8 mouse cellular contexts compared by ENCODE assay signal in the genomic region with DNA sequence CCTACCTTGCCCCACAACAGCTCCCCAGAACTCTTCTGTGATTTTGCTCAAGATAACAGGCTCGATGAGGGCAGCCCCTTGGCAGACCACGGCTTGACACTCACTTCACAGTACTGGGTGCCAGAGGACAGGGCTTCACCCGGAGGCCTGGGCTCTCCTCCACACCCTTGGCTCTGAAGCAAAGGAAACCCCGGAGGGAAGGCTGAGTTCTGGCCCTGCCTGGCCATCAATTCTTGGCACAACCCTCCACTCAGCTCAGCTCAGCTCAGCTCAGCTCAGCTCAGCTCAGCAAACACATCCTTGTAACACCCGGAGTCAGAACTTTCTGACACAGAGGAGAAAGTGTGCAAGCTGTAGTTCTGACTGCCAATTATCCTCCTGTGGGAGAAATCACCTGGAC. TPM values are rescaled to one million over a fixed set of nuclear protein-coding genes. Genes with fewer than 3 reads are reported as not detected.
A peak's percentile ranks its signal among the peaks of the same experiment; 100 is the strongest.
DNase-seq lines count a peak whose midpoint lies in the region; ATAC-seq lines count a peak whose summit lies in the region.

No protein-coding gene starts in this region.

- 76% methylated on average over 5 of the region's 5 CpGs for WGBS in embryonic facial prominence, embryonic 10.5 days
- WGBS in heart, embryonic 11.5 days (ENCODE audit: insufficient replicate concordance), result 43% methylated on average over 5 of the region's 5 CpGs
- WGBS in limb, embryonic 10.5 days, result 51% methylated on average over 5 of the region's 5 CpGs

- no peak overlapping the region for H3K9ac ChIP-seq in heart, embryonic 11.5 days (ENCODE audit: low read depth, low read length)

- peak overlapping the region; percentile 15; the same call in 1 of the 2 replicates for H3K27ac ChIP-seq in embryonic facial prominence, embryonic 10.5 days (replicated peaks)
- H3K27ac ChIP-seq in heart, embryonic 11.5 days (ENCODE audit: low read depth, low read length), result peak overlapping the region; percentile 35; the same call in 1 of the 2 replicates
- H3K27ac ChIP-seq in limb, embryonic 10.5 days, result peak overlapping the region; percentile 19; the same call in 1 of the 2 replicates

- ATAC-seq in heart, embryonic 11.5 days (replicated peaks; ENCODE audit: insufficient number of reproducible peaks, low FRiP score, low TSS enrichment), result no peak

- no peak overlapping the region for H3K4me3 ChIP-seq in embryonic facial prominence, embryonic 10.5 days
- no peak overlapping the region for H3K4me3 ChIP-seq in heart, embryonic 11.5 days (ENCODE audit: low read depth, low read length)
- H3K4me3 ChIP-seq in limb, embryonic 10.5 days, result no peak overlapping the region

- H3K4me2 ChIP-seq in heart, embryonic 11.5 days, result no peak overlapping the region

- no peaks in the 10 kb centered on the region for H3K27me3 ChIP-seq in embryonic facial prominence, embryonic 10.5 days (replicated peaks; ENCODE audit: low read depth, poor library complexity, severe bottlenecking)
- H3K27me3 ChIP-seq in heart, embryonic 11.5 days (ENCODE audit: control insufficient read depth, insufficient read depth, low read length), result no peaks in the 10 kb centered on the region
- H3K27me3 ChIP-seq in limb, embryonic 10.5 days (ENCODE audit: low read depth, poor library complexity, severe bottlenecking), result no peaks in the 10 kb centered on the region

- DNase-seq in cerebellum, postnatal 10 days, result peak; percentile 85 to 90
- DNase-seq in cerebellum, adult 9-10 months, result no peak
- no peak for DNase-seq in embryonic facial prominence, embryonic 10.5 days (ENCODE audit: low spot score)
- DNase-seq in limb, embryonic 10.5 days (ENCODE audit: low spot score), result no peak
- DNase-seq in ovary, postnatal 36 days (ENCODE audit: low spot score), result peak; percentile 58
- no peak for DNase-seq in spleen, postnatal 4 days (ENCODE audit: low spot score in 2 of 2)
- DNase-seq in thymus, postnatal 4 days, result no peak

- H3K9me3 ChIP-seq in embryonic facial prominence, embryonic 10.5 days, result no peaks in the 10 kb centered on the region
- no peaks in the 10 kb centered on the region for H3K9me3 ChIP-seq in heart, embryonic 11.5 days (replicated peaks; ENCODE audit: control insufficient read depth, low read length)
- no peaks in the 10 kb centered on the region for H3K9me3 ChIP-seq in limb, embryonic 10.5 days (replicated peaks)

- H3K36me3 ChIP-seq in embryonic facial prominence, embryonic 10.5 days (replicated peaks), result peaks cover 14% of the 10 kb centered on the region
- H3K36me3 ChIP-seq in heart, embryonic 11.5 days (ENCODE audit: control insufficient read depth, insufficient read depth, low read length), result no peaks in the 10 kb centered on the region
- no peaks in the 10 kb centered on the region; the same call in none of the 2 replicates for H3K36me3 ChIP-seq in limb, embryonic 10.5 days

- H3K4me1 ChIP-seq in embryonic facial prominence, embryonic 10.5 days, result peaks cover 74% of the 10 kb centered on the region
- H3K4me1 ChIP-seq in heart, embryonic 11.5 days (ENCODE audit: control insufficient read depth, insufficient read depth, low read length), result peaks cover 70% of the 10 kb centered on the region
- H3K4me1 ChIP-seq in limb, embryonic 10.5 days, result peaks cover 85% of the 10 kb centered on the region

RNA-seq across cellular contexts. Expression of a gene that starts 30.3 kb away (rescaled TPM):
- polyA plus RNA-seq in embryonic facial prominence, embryonic 10.5 days (2016; fragmentation: Nextera tagmentation; extraction: Ambion mirVana), result 19.2 and 19.8 TPM in 2 replicates
- 14.3 and 18.8 TPM in 2 replicates for polyA plus RNA-seq in heart, embryonic 11.5 days (2014; fragmentation: Nextera tagmentation; extraction: Ambion mirVana)
- polyA plus RNA-seq in limb, embryonic 10.5 days (2016; fragmentation: Nextera tagmentation; extraction: Ambion mirVana), result 22.4 and 26.8 TPM in 2 replicates

Comparison
In these comparisons a context has a peak if more than half of its experiments do, and no peak if none do; other contexts are left out.
1. DNase-seq: peak in cerebellum, postnatal 10 days (2 of 2) and ovary, postnatal 36 days (single experiment); none in cerebellum, adult 9-10 months (single experiment), embryonic facial prominence, embryonic 10.5 days (single experiment), limb, embryonic 10.5 days (single experiment), spleen, postnatal 4 days (0 of 2) and thymus, postnatal 4 days (single experiment).
2. Peak in every context shown above with its lines, with median percentiles within 50 percentile points of each other: H3K27ac ChIP-seq.